Mouse (Mus musculus): ENCODE results near the gene Pgf. TPM values are rescaled to one million over a fixed set of nuclear protein-coding genes. Genes with fewer than 3 reads are reported as not detected.

Gene Pgf
- polyA plus RNA-seq (2015; fragmentation: Nextera tagmentation; extraction: Ambion mirVana) = 14.9 and 16.3 TPM in 2 replicates

DNA sequence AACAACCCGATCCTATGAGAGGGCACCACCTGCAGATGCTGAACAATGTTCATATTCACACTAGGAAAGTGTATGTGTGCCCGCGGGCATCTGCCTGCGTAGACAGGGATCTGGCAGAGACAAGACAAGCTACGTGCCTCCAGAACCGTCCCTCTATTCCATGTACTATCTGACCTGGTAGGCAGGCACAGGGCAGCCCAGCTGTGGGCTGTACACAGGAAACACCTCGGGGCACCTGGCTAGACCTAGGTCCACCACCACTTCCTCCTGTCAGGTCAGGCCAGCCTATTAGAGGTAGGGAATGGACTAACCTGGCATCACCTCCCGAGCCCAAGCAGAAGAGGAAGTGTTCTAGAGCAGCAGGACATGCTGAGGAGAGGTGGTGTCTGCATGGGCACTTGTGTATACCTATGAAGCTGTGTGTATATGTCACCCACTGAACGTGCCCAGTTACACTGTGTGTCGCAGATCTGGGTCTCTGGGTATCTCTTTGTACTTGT lies at the start of gene Pgf:
Gene Pgf, minus strand, starts transcription at position 51 of the 500 bp plus-strand sequence.
- no peaks in the 10 kb centered on the region for H3K27me3 ChIP-seq (ENCODE audit: control insufficient read depth, insufficient read depth, low read length)
- H3K36me3 ChIP-seq (ENCODE audit: control insufficient read depth, insufficient read depth, low read length) = no peaks in the 10 kb centered on the region
- H3K4me1 ChIP-seq (ENCODE audit: control insufficient read depth, insufficient read depth, low read length) = peaks cover 45% of the 10 kb centered on the region
- H3K4me2 ChIP-seq (ENCODE audit: low read depth, low read length) = peak within 1 kb of the TSS; percentile 85
- 74% methylated on average over 10 of the region's 10 CpGs for WGBS
- ATAC-seq (ENCODE audit: insufficient read depth, low FRiP score) = no peak
- peak within 1 kb of the TSS; percentile 69 for H3K9ac ChIP-seq (ENCODE audit: low read length)
- no peaks in the 10 kb centered on the region for H3K9me3 ChIP-seq (replicated peaks; ENCODE audit: control insufficient read depth, low read length)
- H3K27ac ChIP-seq (ENCODE audit: low read length) = no peak within 1 kb of the TSS
- peak within 1 kb of the TSS; percentile 46 for H3K4me3 ChIP-seq (replicated peaks; ENCODE audit: low read length)

DNA sequence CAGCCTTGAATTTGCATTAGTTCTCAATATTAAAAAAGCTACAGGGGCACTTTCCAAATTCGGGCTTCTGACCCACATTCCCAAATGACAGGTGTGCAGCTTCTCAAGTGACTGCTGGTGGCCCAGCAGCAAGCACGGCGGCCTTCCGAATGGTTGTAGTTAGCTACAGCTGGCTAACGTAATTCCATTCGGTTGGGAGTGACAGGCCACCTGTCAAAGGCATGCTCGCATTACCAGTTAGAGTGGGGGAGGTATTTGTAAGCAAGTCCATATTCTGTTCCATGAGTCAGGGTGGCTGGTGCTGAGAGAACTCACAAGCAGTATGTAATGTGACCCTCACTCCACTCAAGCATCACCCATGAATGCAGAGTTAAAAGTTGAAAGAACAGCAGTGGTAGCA lies 49.6 kb upstream of the Pgf start:
- no peaks in the 10 kb centered on the region for H3K9me3 ChIP-seq (replicated peaks; ENCODE audit: control insufficient read depth, low read length)
- no peak overlapping the region for H3K9ac ChIP-seq (ENCODE audit: low read length)
- H3K4me3 ChIP-seq (replicated peaks; ENCODE audit: low read length) = no peak overlapping the region
- H3K27me3 ChIP-seq (ENCODE audit: control insufficient read depth, insufficient read depth, low read length) = no peaks in the 10 kb centered on the region
- no peak overlapping the region; the same call in 1 of the 2 replicates for H3K27ac ChIP-seq (ENCODE audit: low read length)
- no peak for ATAC-seq (ENCODE audit: insufficient read depth, low FRiP score)
- peaks cover 8% of the 10 kb centered on the region; the same call in 1 of the 2 replicates for H3K4me1 ChIP-seq (ENCODE audit: control insufficient read depth, insufficient read depth, low read length)
- WGBS = 51% methylated on average over 7 of the region's 7 CpGs
- H3K36me3 ChIP-seq (ENCODE audit: control insufficient read depth, insufficient read depth, low read length) = peaks cover 9% of the 10 kb centered on the region; the same call in 1 of the 2 replicates
- no peak overlapping the region for H3K4me2 ChIP-seq (ENCODE audit: low read depth, low read length)

DNA sequence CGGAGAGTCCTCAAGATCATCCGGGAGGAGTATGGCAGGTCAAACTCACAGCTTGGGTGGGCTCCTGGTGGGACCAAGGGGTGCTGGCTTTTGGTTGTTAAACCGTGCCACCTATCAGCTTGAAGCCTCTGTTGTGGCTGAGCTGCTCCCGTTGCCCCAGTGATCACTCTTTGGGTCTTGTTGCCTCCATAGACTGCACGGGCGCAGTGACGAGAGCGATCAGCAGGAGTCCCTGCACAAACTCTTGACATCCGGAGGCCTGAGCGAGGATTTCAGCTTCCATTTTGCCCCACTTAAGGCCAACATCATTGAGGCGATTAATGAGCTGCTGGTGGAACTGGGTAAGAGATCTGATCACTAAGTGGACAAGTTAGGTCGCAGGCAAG lies 42.3 kb upstream of the Pgf start:
- Histone ChIP-seq H3K27me3 (ENCODE audit: control insufficient read depth, insufficient read depth, low read length) (no peaks in the 10 kb centered on the region), H3K4me1 (ENCODE audit: control insufficient read depth, insufficient read depth, low read length) (peaks cover 15% of the 10 kb centered on the region), H3K27ac (ENCODE audit: low read length) (peak overlapping the region; percentile 72), H3K4me2 (ENCODE audit: low read depth, low read length) (peak overlapping the region; percentile 95), H3K4me3 (replicated peaks; ENCODE audit: low read length) (peak overlapping the region; percentile 85), H3K9ac (ENCODE audit: low read length) (peak overlapping the region; percentile 84), H3K36me3 (ENCODE audit: control insufficient read depth, insufficient read depth, low read length) (0 out of 2 replicates have a peak, but pooled peaks cover 3% of the 10 kb centered on the region), H3K9me3 (replicated peaks; ENCODE audit: control insufficient read depth, low read length) (no peaks in the 10 kb centered on the region)
- no peak for ATAC-seq (ENCODE audit: insufficient read depth, low FRiP score)
- WGBS = 2% methylated on average over 12 of the region's 12 CpGs

DNA sequence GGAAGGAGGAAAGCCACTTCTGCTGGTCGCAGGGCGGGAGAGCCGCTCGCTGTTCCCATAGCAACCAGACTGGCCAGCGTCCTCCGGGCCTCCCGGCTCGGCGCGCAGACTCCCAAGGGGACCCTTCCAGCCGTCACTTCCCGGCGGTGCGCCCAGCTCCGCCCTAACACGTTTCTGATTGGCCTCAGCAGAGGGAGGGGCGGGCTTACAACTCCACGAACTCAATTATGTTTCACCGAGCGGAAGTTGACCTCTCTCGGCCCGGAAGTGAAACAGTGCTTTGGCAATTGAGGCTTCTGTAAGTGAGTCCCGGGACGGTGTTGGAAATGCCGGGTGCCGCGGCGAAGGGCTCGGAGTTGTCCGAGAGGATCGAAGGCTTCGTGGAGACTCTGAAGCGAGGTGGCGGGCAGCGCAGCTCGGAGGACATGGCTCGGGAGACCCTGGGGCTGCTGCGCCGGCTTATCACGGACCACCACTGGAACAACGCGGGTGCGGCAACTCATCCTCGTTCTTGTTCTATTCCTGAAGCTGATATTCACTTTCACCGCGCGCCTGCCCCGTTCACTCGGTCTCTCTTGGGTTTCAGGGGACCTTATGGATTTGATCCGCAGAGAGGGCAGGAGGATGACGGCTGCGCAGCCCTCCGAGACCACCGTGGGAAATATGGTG lies 41.8 kb upstream of the Pgf start, which contains the start of gene Eif2b2:
Gene Eif2b2, plus strand, starts transcription at position 246 of the 669 bp plus-strand sequence.
- Histone ChIP-seq H3K9me3 (replicated peaks; ENCODE audit: control insufficient read depth, low read length) (no peaks in the 10 kb centered on the region), H3K36me3 (ENCODE audit: control insufficient read depth, insufficient read depth, low read length) (0 out of 2 replicates have a peak, but pooled peaks cover 3% of the 10 kb centered on the region), H3K4me1 (ENCODE audit: control insufficient read depth, insufficient read depth, low read length) (peaks cover 15% of the 10 kb centered on the region), H3K4me3 (replicated peaks; ENCODE audit: low read length) (peak within 1 kb of the TSS; percentile 85), H3K9ac (ENCODE audit: low read length) (peak within 1 kb of the TSS; percentile 84), H3K4me2 (ENCODE audit: low read depth, low read length) (peak within 1 kb of the TSS; percentile 95), H3K27ac (ENCODE audit: low read length) (peak within 1 kb of the TSS; percentile 72), H3K27me3 (ENCODE audit: control insufficient read depth, insufficient read depth, low read length) (no peaks in the 10 kb centered on the region)
- under 1% methylated on average over 54 of the region's 54 CpGs for WGBS
- peak; percentile 100 for ATAC-seq (ENCODE audit: insufficient read depth, low FRiP score)

DNA sequence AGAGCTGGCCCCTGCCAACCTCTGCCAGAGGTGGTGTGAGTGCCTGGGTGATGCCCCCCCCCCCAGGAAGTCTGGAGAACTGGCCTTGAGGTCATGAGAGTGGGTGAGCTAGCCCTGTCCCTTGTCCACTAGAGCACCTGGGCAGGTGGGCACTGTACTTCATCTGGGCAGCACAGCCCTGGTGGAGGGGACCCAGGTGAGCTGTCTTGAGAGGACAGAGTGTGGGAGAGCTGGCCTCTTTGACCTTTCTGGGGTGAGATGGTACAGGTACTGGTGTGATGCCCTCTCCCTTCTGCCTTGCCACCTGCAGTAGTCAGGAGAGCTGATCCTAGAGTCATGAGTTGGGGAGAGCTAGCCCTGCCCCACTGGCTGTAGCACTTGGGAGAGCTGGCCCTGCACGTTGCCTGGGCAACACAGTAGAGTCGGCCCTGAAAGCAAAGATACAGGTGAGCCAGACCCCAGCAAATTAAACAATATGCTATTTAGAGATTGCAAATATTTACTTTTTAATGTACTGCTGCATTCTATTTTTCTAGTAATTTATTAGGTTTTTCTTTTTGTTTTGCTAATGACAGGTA lies 40.2 kb upstream of the Pgf start:
- peak; percentile 41; the same call in 1 of the 2 replicates for ATAC-seq (ENCODE audit: insufficient read depth, low FRiP score)
- Histone ChIP-seq H3K4me3 (replicated peaks; ENCODE audit: low read length) (no peak overlapping the region), H3K27me3 (ENCODE audit: control insufficient read depth, insufficient read depth, low read length) (no peaks in the 10 kb centered on the region), H3K9me3 (replicated peaks; ENCODE audit: control insufficient read depth, low read length) (no peaks in the 10 kb centered on the region), H3K4me2 (ENCODE audit: low read depth, low read length) (no peak overlapping the region), H3K4me1 (ENCODE audit: control insufficient read depth, insufficient read depth, low read length) (peaks cover 15% of the 10 kb centered on the region), H3K36me3 (ENCODE audit: control insufficient read depth, insufficient read depth, low read length) (no peaks in the 10 kb centered on the region), H3K9ac (ENCODE audit: low read length) (no peak overlapping the region), H3K27ac (ENCODE audit: low read length) (peak overlapping the region; percentile 15; the same call in 1 of the 2 replicates)
- WGBS = 53% methylated on average over 2 of the region's 2 CpGs

DNA sequence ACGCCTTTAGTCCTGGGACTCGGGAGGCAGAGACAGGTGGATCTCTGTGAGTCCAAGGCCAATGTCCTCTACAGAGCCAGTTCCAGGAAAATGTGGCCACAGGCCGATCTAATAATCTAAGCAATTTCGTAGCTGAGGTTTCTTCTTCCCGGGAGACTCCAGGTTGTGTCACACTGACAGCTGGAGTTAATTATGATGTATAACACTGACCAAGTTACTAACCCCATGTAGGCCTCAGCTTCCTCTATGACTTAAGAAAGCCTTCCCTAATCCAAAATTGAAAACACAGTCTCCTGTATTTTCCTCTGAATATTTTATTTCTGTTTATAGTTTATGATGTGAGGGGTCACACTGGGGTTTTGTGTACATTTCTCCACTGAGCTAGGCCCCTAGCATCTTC lies 37.4 kb upstream of the Pgf start:
- Histone ChIP-seq H3K4me2 (ENCODE audit: low read depth, low read length) (no peak overlapping the region), H3K27me3 (ENCODE audit: control insufficient read depth, insufficient read depth, low read length) (no peaks in the 10 kb centered on the region), H3K9me3 (replicated peaks; ENCODE audit: control insufficient read depth, low read length) (no peaks in the 10 kb centered on the region), H3K36me3 (ENCODE audit: control insufficient read depth, insufficient read depth, low read length) (no peaks in the 10 kb centered on the region), H3K4me1 (ENCODE audit: control insufficient read depth, insufficient read depth, low read length) (peaks cover 8% of the 10 kb centered on the region), H3K4me3 (replicated peaks; ENCODE audit: low read length) (no peak overlapping the region), H3K9ac (ENCODE audit: low read length) (no peak overlapping the region), H3K27ac (ENCODE audit: low read length) (no peak overlapping the region)
- no peak for ATAC-seq (ENCODE audit: insufficient read depth, low FRiP score)
- 66% methylated on average over 5 of the region's 5 CpGs for WGBS

DNA sequence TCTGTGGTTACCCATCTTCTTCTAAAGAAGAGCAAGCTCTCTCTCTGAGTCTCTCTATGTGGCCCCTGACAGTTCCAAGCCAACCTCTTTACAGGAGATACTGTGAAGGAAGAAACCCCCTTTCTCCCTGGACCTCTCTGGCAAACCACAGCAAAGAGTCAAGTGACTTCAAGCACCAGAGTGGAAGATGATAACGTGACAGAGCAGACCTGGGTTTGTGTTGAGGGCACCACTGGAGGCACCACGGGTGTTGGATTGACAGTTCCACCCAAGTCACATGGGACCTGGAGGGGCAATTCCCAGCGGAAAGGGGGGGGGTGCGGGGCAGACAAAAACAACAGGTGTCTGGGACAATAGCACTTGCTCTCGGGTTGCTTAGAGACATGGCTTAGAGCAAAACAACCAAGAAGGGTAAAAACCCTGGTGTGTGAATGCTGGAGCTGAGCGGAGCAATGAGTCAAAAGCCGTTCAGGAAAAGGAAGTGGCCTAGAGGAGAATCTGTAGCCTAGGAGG lies 31.2 kb upstream of the Pgf start:
- WGBS = 47% methylated on average over 7 of the region's 7 CpGs
- H3K4me1 ChIP-seq (ENCODE audit: control insufficient read depth, insufficient read depth, low read length) = no peaks in the 10 kb centered on the region
- H3K4me3 ChIP-seq (replicated peaks; ENCODE audit: low read length) = no peak overlapping the region
- H3K36me3 ChIP-seq (ENCODE audit: control insufficient read depth, insufficient read depth, low read length) = no peaks in the 10 kb centered on the region
- H3K9me3 ChIP-seq (replicated peaks; ENCODE audit: control insufficient read depth, low read length) = no peaks in the 10 kb centered on the region
- no peak overlapping the region for H3K4me2 ChIP-seq (ENCODE audit: low read depth, low read length)
- no peak overlapping the region for H3K27ac ChIP-seq (ENCODE audit: low read length)
- no peak overlapping the region for H3K9ac ChIP-seq (ENCODE audit: low read length)
- ATAC-seq (ENCODE audit: insufficient read depth, low FRiP score) = no peak
- H3K27me3 ChIP-seq (ENCODE audit: control insufficient read depth, insufficient read depth, low read length) = no peaks in the 10 kb centered on the region

DNA sequence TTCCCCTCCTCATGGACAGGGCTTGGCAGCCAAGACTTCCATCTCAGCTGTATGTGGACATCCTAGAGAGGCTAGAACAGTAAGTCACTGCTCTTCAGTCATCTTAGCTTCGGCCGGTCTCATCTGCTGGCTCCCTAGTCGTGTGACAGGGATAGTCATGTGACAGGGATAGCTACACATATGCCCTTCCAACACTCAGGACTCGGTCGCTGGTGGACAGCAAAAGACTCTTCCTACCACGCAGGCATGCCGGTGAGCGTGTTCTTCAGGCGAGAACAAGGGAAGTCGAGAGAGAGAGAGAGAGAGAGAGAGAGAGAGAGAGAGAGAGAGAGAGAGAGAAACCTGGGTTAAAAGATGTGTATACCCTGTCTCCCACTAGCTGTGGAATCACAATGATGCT lies 27.8 kb upstream of the Pgf start:
- H3K9ac ChIP-seq (ENCODE audit: low read length) = no peak overlapping the region
- ATAC-seq (ENCODE audit: insufficient read depth, low FRiP score) = no peak
- H3K4me2 ChIP-seq (ENCODE audit: low read depth, low read length) = no peak overlapping the region
- 85% methylated on average over 10 of the region's 10 CpGs for WGBS
- H3K4me3 ChIP-seq (replicated peaks; ENCODE audit: low read length) = no peak overlapping the region
- no peaks in the 10 kb centered on the region for H3K9me3 ChIP-seq (replicated peaks; ENCODE audit: control insufficient read depth, low read length)
- H3K27me3 ChIP-seq (ENCODE audit: control insufficient read depth, insufficient read depth, low read length) = no peaks in the 10 kb centered on the region
- peaks cover 12% of the 10 kb centered on the region for H3K4me1 ChIP-seq (ENCODE audit: control insufficient read depth, insufficient read depth, low read length)
- H3K27ac ChIP-seq (ENCODE audit: low read length) = no peak overlapping the region
- H3K36me3 ChIP-seq (ENCODE audit: control insufficient read depth, insufficient read depth, low read length) = no peaks in the 10 kb centered on the region

DNA sequence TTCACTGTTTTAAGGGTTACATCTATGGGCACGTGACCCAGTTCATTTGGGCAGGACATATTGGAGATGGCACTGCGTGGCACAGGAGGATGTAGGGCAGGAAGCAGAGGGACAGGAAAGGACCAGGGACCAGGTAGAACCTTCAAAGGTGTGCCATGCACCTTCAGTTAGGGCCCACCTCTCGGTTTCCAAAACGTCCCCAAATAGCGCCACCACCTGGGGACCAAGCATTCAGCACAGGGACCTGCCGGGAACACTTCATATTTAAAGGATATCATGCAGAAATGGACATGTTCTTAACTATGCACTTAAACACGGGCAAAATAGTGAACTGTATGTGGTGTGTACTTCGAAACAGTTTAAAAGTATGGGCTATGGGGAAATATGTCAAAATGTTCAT lies 26.5 kb upstream of the Pgf start:
- Histone ChIP-seq H3K9ac (ENCODE audit: low read length) (no peak overlapping the region), H3K27me3 (ENCODE audit: control insufficient read depth, insufficient read depth, low read length) (no peaks in the 10 kb centered on the region), H3K4me2 (ENCODE audit: low read depth, low read length) (no peak overlapping the region), H3K27ac (ENCODE audit: low read length) (no peak overlapping the region), H3K9me3 (replicated peaks; ENCODE audit: control insufficient read depth, low read length) (no peaks in the 10 kb centered on the region), H3K4me1 (ENCODE audit: control insufficient read depth, insufficient read depth, low read length) (peaks cover 12% of the 10 kb centered on the region), H3K4me3 (replicated peaks; ENCODE audit: low read length) (no peak overlapping the region), H3K36me3 (ENCODE audit: control insufficient read depth, insufficient read depth, low read length) (no peaks in the 10 kb centered on the region)
- WGBS = 50% methylated on average over 8 of the region's 8 CpGs
- no peak for ATAC-seq (ENCODE audit: insufficient read depth, low FRiP score)
